Mouse (Mus musculus) neural tube, embryonic 12.5 days (tissue): Measurements from ENCODE around the gene Abcc1. TPM values are rescaled to one million over a fixed set of nuclear protein-coding genes. Genes with fewer than 3 reads are reported as not detected.

ENCODE experiments used
- ATAC-seq: fragments of 200-750 bp; cut with Nextera tagmentation; 2 replicates; pipeline ENCODE4 v1.8.0; 2017; ENCODE audit warnings: low read depth, mild to moderate bottlenecking, moderate TSS enrichment, moderate library complexity; ENCODE audit not compliant: low FRiP score
- H3K27ac ChIP-seq: fragments of 300-500 bp; sonication (generic); 2 replicates; pipeline ENCODE4 v1.5.1; 2016
- H3K27me3 ChIP-seq: fragments of 300-500 bp; sonication (generic); replicated peaks from 2 replicates; pipeline ENCODE4 v1.6.1; 2016; ENCODE audit warnings: mild to moderate bottlenecking
- H3K36me3 ChIP-seq: fragments of 300-500 bp; sonication (generic); 2 replicates; pipeline ENCODE4 v1.6.1; 2016; ENCODE audit warnings: mild to moderate bottlenecking
- H3K4me1 ChIP-seq: fragments of 300-500 bp; sonication (generic); 2 replicates; pipeline ENCODE4 v1.6.1; 2016
- H3K4me2 ChIP-seq: fragments of 300-500 bp; sonication (generic); replicated peaks from 2 replicates; pipeline ENCODE4 v1.6.1; 2016; ENCODE audit warnings: mild to moderate bottlenecking
- H3K4me3 ChIP-seq: fragments of 300-500 bp; sonication (generic); 2 replicates; pipeline ENCODE4 v1.5.1; 2016
- H3K9ac ChIP-seq: fragments of 300-500 bp; sonication (generic); 2 replicates; pipeline ENCODE4 v1.6.1; 2016; ENCODE audit warnings: mild to moderate bottlenecking
- H3K9me3 ChIP-seq: fragments of 300-500 bp; sonication (generic); 2 replicates; pipeline ENCODE4 v1.6.1; 2016; ENCODE audit warnings: mild to moderate bottlenecking
- WGBS: fragments of 180-500 bp; shearing (Covaris S2); methylation state at CpG from one replicate; pipeline ENCODE4 v1.1.7; 2016; 5-methylcytosine and 5-hydroxymethylcytosine counted together
- polyA plus RNA-seq: library from polyadenylated mRNA; unstranded; fragments of >200 nt; fragmentation: Nextera tagmentation; extraction: Ambion mirVana; gene quantifications from 2 replicates; pipeline ENCODE4 v1.2.1, GENCODE M21; 2016

Abcc1 gene
- polyA plus RNA-seq: 7.5 and 9.3 TPM in 2 replicates

GRCm38 (mm10) chr16:14361362-14362098 is at the start of gene Abcc1:
Gene Abcc1, plus strand, starts transcription at chr16:14361558.
- peak within 1 kb of the TSS; percentile 89 for H3K4me2 ChIP-seq
- H3K9me3 ChIP-seq: no peaks in the 10 kb centered on the region
- under 1% methylated on average over 60 of the region's 64 CpGs for WGBS
- H3K4me1 ChIP-seq: peaks cover 12% of the 10 kb centered on the region
- H3K27ac ChIP-seq: no peak within 1 kb of the TSS
- no peaks in the 10 kb centered on the region for H3K27me3 ChIP-seq
- H3K36me3 ChIP-seq: no peaks in the 10 kb centered on the region
- H3K4me3 ChIP-seq: peak within 1 kb of the TSS; percentile 78
- peak within 1 kb of the TSS; percentile 70 for H3K9ac ChIP-seq
- ATAC-seq: peak; percentile 98

- Histone ChIP-seq H3K4me1 (peaks cover 9% of the 10 kb centered on the region), H3K4me2 (no peak overlapping the region), H3K4me3 (no peak overlapping the region), H3K9me3 (no peaks in the 10 kb centered on the region), H3K9ac (no peak overlapping the region), H3K27ac (no peak overlapping the region), H3K27me3 (no peaks in the 10 kb centered on the region), H3K36me3 (peaks cover 42% of the 10 kb centered on the region)
- 92% methylated on average over 7 of the region's 7 CpGs for WGBS
- ATAC-seq: no peak
Observed at GRCm38 (mm10) chr16:14312914-14313313, 48.4 kb upstream of the Abcc1 start.

DNA sequence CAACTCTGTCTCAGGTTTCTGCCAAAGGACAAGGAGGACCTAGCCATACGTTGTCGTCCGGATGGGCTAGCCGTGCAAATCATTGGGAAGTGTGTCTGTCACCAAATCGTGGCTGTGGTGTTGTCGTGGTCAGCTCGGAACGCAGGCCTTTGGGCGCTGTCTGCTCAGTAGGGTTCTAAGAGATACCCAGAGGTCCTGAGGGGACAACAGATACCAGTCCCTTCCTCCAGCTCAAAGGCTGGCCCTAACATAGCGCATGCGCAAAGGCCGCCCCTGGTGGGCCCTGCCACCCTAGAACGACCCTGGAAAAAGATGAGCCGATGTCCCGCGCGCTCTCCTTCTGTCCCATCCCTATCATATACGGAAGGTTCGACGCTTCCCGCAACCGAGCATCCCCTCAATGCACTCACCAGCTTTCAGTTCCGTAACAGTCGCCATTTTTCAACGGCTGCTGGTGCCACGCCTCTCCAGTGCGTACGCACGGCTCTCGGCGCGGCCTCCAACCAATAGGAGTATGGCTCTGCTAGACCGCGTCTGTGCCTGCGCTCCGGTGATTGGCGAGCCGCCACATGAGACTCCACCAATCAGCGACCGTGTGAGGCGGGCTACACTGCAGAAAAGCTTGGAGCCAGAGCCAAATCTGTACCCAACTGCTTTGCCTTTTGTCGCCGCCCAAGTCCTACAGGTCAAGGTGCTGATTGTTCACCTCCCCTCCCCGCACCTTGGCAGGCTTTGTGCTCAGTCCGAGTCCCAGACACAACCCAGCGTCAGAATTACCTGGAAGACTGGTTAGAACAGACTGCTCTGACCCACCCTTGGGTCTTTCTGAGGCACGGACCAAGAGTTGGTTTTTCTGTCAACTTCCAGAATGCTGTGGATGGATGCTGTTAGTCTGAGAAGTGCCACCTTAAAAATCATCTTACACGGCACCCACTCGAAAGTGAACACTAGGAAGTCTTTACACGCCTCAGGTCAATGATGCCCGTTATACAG is 44.2 kb upstream of the Abcc1 start, which contains the start of gene Fopnl:
Fopnl (minus strand) TSS at position 522 of the 993 bp plus-strand sequence.
- H3K36me3 ChIP-seq: peaks cover 14% of the 10 kb centered on the region
- H3K9ac ChIP-seq: peak within 1 kb of the TSS; percentile 66
- no peaks in the 10 kb centered on the region for H3K9me3 ChIP-seq
- peak; percentile 100 for ATAC-seq
- H3K4me3 ChIP-seq: peak within 1 kb of the TSS; percentile 63
- H3K27ac ChIP-seq: peak within 1 kb of the TSS; percentile 68
- 5% methylated on average over 51 of the region's 51 CpGs for WGBS
- peak within 1 kb of the TSS; percentile 71 for H3K4me2 ChIP-seq
- peaks cover 9% of the 10 kb centered on the region for H3K4me1 ChIP-seq
- H3K27me3 ChIP-seq: no peaks in the 10 kb centered on the region; the same call in 1 of the 2 replicates

- no peak overlapping the region for H3K9ac ChIP-seq
- no peaks in the 10 kb centered on the region for H3K9me3 ChIP-seq
- ATAC-seq: no peak
- no peak overlapping the region for H3K27ac ChIP-seq
- peaks cover 9% of the 10 kb centered on the region for H3K4me1 ChIP-seq
- WGBS: 88% methylated on average over 3 of the region's 3 CpGs
- H3K4me2 ChIP-seq: no peak overlapping the region
- H3K4me3 ChIP-seq: no peak overlapping the region
- no peaks in the 10 kb centered on the region for H3K36me3 ChIP-seq
- no peaks in the 10 kb centered on the region; the same call in 1 of the 2 replicates for H3K27me3 ChIP-seq
Observed at GRCm38 (mm10) chr16:14319681-14320080, 41.7 kb upstream of the Abcc1 start.

DNA sequence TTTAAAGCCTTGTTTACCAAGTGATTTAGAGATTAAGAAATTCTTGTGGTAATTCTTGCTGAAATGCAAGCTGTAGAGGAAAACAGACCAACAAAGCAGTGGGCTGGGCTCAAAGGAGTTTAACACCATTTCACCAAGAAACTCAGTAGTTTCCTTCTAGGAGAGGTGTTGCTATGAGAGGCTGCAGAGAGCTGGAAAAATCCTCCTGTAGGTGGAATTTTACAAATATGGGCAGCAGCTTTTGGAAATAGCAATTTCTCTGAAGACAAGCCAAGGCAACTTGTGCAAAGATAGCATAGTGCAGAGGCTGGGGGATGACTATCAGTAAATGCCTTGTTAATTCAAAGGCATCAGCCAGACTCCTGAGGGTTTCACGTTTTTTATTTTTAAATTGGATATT is 40.9 kb upstream of the Abcc1 start:
- no peak for ATAC-seq
- Histone ChIP-seq H3K4me1 (peaks cover 9% of the 10 kb centered on the region), H3K27me3 (no peaks in the 10 kb centered on the region; the same call in 1 of the 2 replicates), H3K4me2 (no peak overlapping the region), H3K4me3 (no peak overlapping the region), H3K9ac (no peak overlapping the region), H3K9me3 (no peaks in the 10 kb centered on the region), H3K36me3 (no peaks in the 10 kb centered on the region), H3K27ac (no peak overlapping the region)
- WGBS: 51% methylated on average over 1 of the region's 1 CpGs

DNA sequence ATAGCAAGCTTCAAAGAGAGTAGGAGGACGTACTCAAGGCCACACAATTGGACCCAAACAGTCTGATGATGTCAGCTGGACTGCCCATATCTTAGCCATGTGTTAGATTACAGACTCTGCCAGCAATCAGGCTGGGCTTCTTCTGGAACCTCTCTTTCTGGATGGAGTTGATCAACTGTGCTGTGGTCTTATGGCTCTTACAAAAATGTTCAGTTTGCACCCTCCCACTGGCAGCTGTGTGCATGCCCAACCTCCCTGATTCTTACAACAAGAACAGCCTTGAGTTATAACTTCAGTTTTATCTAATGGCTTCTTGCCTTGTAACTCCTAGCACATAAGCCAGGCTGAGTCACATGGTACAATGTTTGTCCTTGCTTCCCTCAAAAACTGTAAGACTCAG is 33.2 kb upstream of the Abcc1 start:
- no peak for ATAC-seq
- Histone ChIP-seq H3K36me3 (no peaks in the 10 kb centered on the region), H3K27me3 (no peaks in the 10 kb centered on the region), H3K27ac (no peak overlapping the region), H3K4me1 (no peaks in the 10 kb centered on the region), H3K4me2 (no peak overlapping the region), H3K4me3 (no peak overlapping the region), H3K9me3 (no peaks in the 10 kb centered on the region), H3K9ac (no peak overlapping the region)
- 56% methylated on average over 1 of the region's 1 CpGs for WGBS

DNA sequence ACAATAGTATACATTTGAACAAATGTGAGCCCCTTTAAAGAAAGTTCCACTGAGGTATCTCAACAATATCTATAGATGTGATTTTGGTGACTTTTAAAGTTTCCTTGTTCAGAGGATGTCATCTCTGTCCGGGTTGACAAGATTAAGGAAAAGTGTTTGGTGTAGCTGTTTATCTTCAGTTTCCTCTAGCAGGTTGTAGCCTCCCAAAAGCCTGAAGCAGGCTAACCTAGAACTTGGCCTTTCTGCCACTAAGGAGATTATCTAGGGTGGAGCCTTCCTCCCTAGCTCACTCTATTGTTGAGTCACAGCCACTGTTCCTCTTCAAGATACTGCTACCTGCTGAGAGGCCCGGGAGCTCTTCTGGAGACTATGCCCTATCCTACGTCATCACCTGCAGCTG is 16.4 kb upstream of the Abcc1 start:
- no peak overlapping the region for H3K4me3 ChIP-seq
- WGBS: 68% methylated on average over 3 of the region's 3 CpGs
- H3K4me1 ChIP-seq: no peaks in the 10 kb centered on the region
- no peaks in the 10 kb centered on the region for H3K36me3 ChIP-seq
- no peak for ATAC-seq
- H3K9me3 ChIP-seq: no peaks in the 10 kb centered on the region
- no peak overlapping the region for H3K27ac ChIP-seq
- no peak overlapping the region for H3K9ac ChIP-seq
- H3K4me2 ChIP-seq: no peak overlapping the region
- no peaks in the 10 kb centered on the region for H3K27me3 ChIP-seq

GRCm38 (mm10) chr16:14351571-14351970 is 9.8 kb upstream of the Abcc1 start:
- no peaks in the 10 kb centered on the region for H3K4me1 ChIP-seq
- no peak overlapping the region for H3K4me3 ChIP-seq
- H3K9ac ChIP-seq: no peak overlapping the region
- no peak overlapping the region for H3K27ac ChIP-seq
- no peaks in the 10 kb centered on the region for H3K27me3 ChIP-seq
- H3K36me3 ChIP-seq: no peaks in the 10 kb centered on the region
- ATAC-seq: no peak
- no peaks in the 10 kb centered on the region for H3K9me3 ChIP-seq
- no peak overlapping the region for H3K4me2 ChIP-seq

DNA sequence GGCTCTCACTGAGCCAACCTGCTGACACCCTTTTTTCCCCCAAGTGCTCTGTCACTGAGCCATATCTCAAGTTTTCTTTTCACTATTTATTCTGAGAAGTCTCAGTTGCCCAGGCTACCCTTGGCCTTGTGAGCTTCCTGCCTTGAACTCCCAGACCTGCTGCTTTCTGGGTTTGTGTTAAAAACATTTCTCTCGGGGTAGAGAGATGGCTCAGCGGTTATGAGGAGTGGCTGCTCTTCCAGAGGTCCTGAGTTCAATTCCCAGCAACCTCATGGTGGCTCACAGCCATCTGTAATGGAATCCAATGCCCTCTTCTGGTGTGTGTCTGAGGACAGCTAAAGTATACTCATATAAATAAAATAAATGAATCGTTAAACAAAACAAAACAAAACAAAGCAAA is 9.1 kb upstream of the Abcc1 start:
- Histone ChIP-seq H3K36me3 (no peaks in the 10 kb centered on the region), H3K4me1 (no peaks in the 10 kb centered on the region), H3K27ac (no peak overlapping the region), H3K9me3 (no peaks in the 10 kb centered on the region), H3K27me3 (no peaks in the 10 kb centered on the region), H3K9ac (no peak overlapping the region), H3K4me3 (no peak overlapping the region), H3K4me2 (no peak overlapping the region)
- 82% methylated on average over 3 of the region's 3 CpGs for WGBS
- ATAC-seq: no peak

DNA sequence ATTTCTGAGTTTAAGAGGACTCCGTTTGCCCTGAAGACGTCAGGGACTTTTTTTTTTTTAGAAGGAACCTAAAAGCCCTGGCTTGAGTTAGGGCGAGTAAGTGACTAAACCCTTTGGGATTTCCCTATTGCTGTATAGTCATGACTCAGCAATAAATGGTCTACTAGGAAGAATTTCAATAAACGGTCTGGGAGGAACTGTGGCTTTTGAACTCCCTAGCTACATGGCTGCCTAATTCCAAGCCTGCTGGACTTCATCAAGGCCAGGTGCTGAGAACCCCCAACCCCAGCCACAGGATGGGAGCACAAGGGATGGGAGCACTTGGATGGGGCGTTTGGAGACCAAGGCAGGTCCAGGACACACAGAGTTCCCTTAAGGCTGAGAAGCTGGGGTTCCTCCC is 8.7 kb upstream of the Abcc1 start:
- 79% methylated on average over 5 of the region's 5 CpGs for WGBS

GRCm38 (mm10) chr16:14357859-14358258 is 3.5 kb upstream of the Abcc1 start:
- Histone ChIP-seq H3K4me3 (no peak overlapping the region), H3K27ac (no peak overlapping the region), H3K9ac (no peak overlapping the region), H3K4me2 (no peak overlapping the region), H3K27me3 (no peaks in the 10 kb centered on the region), H3K4me1 (peaks cover 12% of the 10 kb centered on the region), H3K9me3 (no peaks in the 10 kb centered on the region), H3K36me3 (no peaks in the 10 kb centered on the region)
- WGBS: 80% methylated on average over 2 of the region's 2 CpGs
- no peak for ATAC-seq

More for the DNA sequence above, 8.7 kb upstream of the Abcc1 start:
- no peak overlapping the region for H3K9ac ChIP-seq
- no peaks in the 10 kb centered on the region for H3K9me3 ChIP-seq
- no peaks in the 10 kb centered on the region for H3K4me1 ChIP-seq
- no peak overlapping the region for H3K4me2 ChIP-seq
- ATAC-seq: no peak
- no peak overlapping the region for H3K4me3 ChIP-seq
- H3K27me3 ChIP-seq: no peaks in the 10 kb centered on the region
- no peak overlapping the region for H3K27ac ChIP-seq
- no peaks in the 10 kb centered on the region for H3K36me3 ChIP-seq

DNA sequence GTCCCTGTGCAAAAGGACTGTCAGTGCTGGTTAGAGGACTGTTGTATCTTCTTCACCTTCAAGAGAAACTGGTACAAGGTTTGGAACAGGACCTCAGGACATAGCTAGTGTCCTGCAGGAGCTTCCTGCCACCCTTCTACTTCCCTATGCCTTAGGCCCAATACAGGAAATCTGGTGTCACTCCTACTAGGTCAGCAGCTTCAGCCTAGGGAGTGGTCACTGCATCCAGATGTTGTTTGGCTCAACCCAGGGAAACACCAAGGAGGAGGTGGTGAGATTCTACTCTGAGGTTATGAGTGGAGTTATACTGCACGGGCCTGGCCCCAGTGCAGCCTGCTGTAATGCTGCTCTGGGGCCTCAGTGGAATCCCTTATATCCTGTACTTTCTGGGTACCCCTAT is 2.8 kb upstream of the Abcc1 start:
- Histone ChIP-seq H3K27ac (no peak overlapping the region), H3K27me3 (no peaks in the 10 kb centered on the region), H3K4me1 (peaks cover 12% of the 10 kb centered on the region), H3K36me3 (no peaks in the 10 kb centered on the region), H3K9me3 (no peaks in the 10 kb centered on the region), H3K9ac (no peak overlapping the region), H3K4me3 (no peak overlapping the region), H3K4me2 (no peak overlapping the region)
- WGBS: 67% methylated on average over 1 of the region's 1 CpGs
- ATAC-seq: no peak
